Mouse (Mus musculus): ENCODE data around the gene Hoxb9.

Hoxb9 gene

GRCm38 (mm10) chr11:96290705-96291355 lies 19.6 kb downstream of the Hoxb9 start:
- TF ChIP-seq CTCF (conservative IDR thresholded peaks at IDR 0.05; ENCODE audit: low read length): no peak
- no peak for TF ChIP-seq POU5F1 (IDR thresholded peaks at IDR 0.05; ENCODE audit: borderline replicate concordance, low read length)
- TF ChIP-seq NANOG (IDR thresholded peaks at IDR 0.05; ENCODE audit: borderline replicate concordance, low read length): no peak

GRCm38 (mm10) chr11:96291681-96292564 lies 20.7 kb downstream of the Hoxb9 start, which contains the start of gene Hoxb6:
Gene Hoxb6 (plus strand): TSS chr11:96292476.
- Histone ChIP-seq H3K36me3 (ENCODE audit: insufficient read depth, low read length) (no peaks in the 10 kb centered on the region), H3K9me3 (ENCODE audit: low read length) (no peaks in the 10 kb centered on the region), H3K4me1 (replicated peaks; ENCODE audit: low read depth, low read length) (peaks cover 52% of the 10 kb centered on the region), H3K4me3 (replicated peaks; ENCODE audit: low read length) (peak within 1 kb of the TSS; percentile 13; the same call in 1 of the 2 replicates), H3K27me3 (ENCODE audit: insufficient read depth, low read length) (peaks cover 99% of the 10 kb centered on the region)
- no peak for TF ChIP-seq POU5F1 (IDR thresholded peaks at IDR 0.05; ENCODE audit: borderline replicate concordance, low read length)
- no peak for TF ChIP-seq NANOG (IDR thresholded peaks at IDR 0.05; ENCODE audit: borderline replicate concordance, low read length)
- TF ChIP-seq CTCF (conservative IDR thresholded peaks at IDR 0.05; ENCODE audit: low read length): no peak

More at GRCm38 (mm10) chr11:96290705-96291355, 19.6 kb downstream of the Hoxb9 start:
- Histone ChIP-seq H3K36me3 (ENCODE audit: insufficient read depth, low read length) (no peaks in the 10 kb centered on the region), H3K4me1 (replicated peaks; ENCODE audit: low read depth, low read length) (peaks cover 59% of the 10 kb centered on the region), H3K4me3 (replicated peaks; ENCODE audit: low read length) (no peak overlapping the region), H3K9me3 (ENCODE audit: low read length) (no peaks in the 10 kb centered on the region), H3K27me3 (ENCODE audit: insufficient read depth, low read length) (peaks cover 99% of the 10 kb centered on the region)

- no peak for TF ChIP-seq NANOG (IDR thresholded peaks at IDR 0.05; ENCODE audit: borderline replicate concordance, low read length)
- no peak for TF ChIP-seq POU5F1 (IDR thresholded peaks at IDR 0.05; ENCODE audit: borderline replicate concordance, low read length)
- no peak for TF ChIP-seq CTCF (conservative IDR thresholded peaks at IDR 0.05; ENCODE audit: low read length)
- Histone ChIP-seq H3K27me3 (ENCODE audit: insufficient read depth, low read length) (peaks cover 99% of the 10 kb centered on the region), H3K4me1 (replicated peaks; ENCODE audit: low read depth, low read length) (peaks cover 44% of the 10 kb centered on the region), H3K9me3 (ENCODE audit: low read length) (no peaks in the 10 kb centered on the region), H3K36me3 (ENCODE audit: insufficient read depth, low read length) (no peaks in the 10 kb centered on the region), H3K4me3 (replicated peaks; ENCODE audit: low read length) (peak overlapping the region; percentile 13; the same call in 1 of the 2 replicates)
Observed at GRCm38 (mm10) chr11:96292565-96293301, 21.5 kb downstream of the Hoxb9 start.

GRCm38 (mm10) chr11:96293302-96293921 lies 22.2 kb downstream of the Hoxb9 start:
- Histone ChIP-seq H3K4me3 (replicated peaks; ENCODE audit: low read length) (peak overlapping the region; percentile 13; the same call in 1 of the 2 replicates), H3K4me1 (replicated peaks; ENCODE audit: low read depth, low read length) (peaks cover 43% of the 10 kb centered on the region), H3K27me3 (ENCODE audit: insufficient read depth, low read length) (peaks cover 99% of the 10 kb centered on the region), H3K36me3 (ENCODE audit: insufficient read depth, low read length) (no peaks in the 10 kb centered on the region), H3K9me3 (ENCODE audit: low read length) (no peaks in the 10 kb centered on the region)
- TF ChIP-seq POU5F1 (IDR thresholded peaks at IDR 0.05; ENCODE audit: borderline replicate concordance, low read length) (no peak), NANOG (IDR thresholded peaks at IDR 0.05; ENCODE audit: borderline replicate concordance, low read length) (no peak), CTCF (conservative IDR thresholded peaks at IDR 0.05; ENCODE audit: low read length) (no peak)

- Histone ChIP-seq H3K27me3 (ENCODE audit: insufficient read depth, low read length) (peaks cover 99% of the 10 kb centered on the region), H3K36me3 (ENCODE audit: insufficient read depth, low read length) (no peaks in the 10 kb centered on the region), H3K9me3 (ENCODE audit: low read length) (no peaks in the 10 kb centered on the region), H3K4me1 (replicated peaks; ENCODE audit: low read depth, low read length) (peaks cover 50% of the 10 kb centered on the region), H3K4me3 (replicated peaks; ENCODE audit: low read length) (no peak overlapping the region)
- TF ChIP-seq CTCF (conservative IDR thresholded peaks at IDR 0.05; ENCODE audit: low read length) (peak; percentile 61), NANOG (IDR thresholded peaks at IDR 0.05; ENCODE audit: borderline replicate concordance, low read length) (no peak)
Observed at GRCm38 (mm10) chr11:96294245-96295091, 23.2 kb downstream of the Hoxb9 start.

- H3K4me3 ChIP-seq (replicated peaks; ENCODE audit: low read length): peak overlapping the region; percentile 17; the same call in 1 of the 2 replicates
- peaks cover 58% of the 10 kb centered on the region for H3K4me1 ChIP-seq (replicated peaks; ENCODE audit: low read depth, low read length)
- H3K9me3 ChIP-seq (ENCODE audit: low read length): no peaks in the 10 kb centered on the region
- TF ChIP-seq POU5F1 (IDR thresholded peaks at IDR 0.05; ENCODE audit: borderline replicate concordance, low read length) (no peak), NANOG (IDR thresholded peaks at IDR 0.05; ENCODE audit: borderline replicate concordance, low read length) (no peak)
- H3K36me3 ChIP-seq (ENCODE audit: insufficient read depth, low read length): no peaks in the 10 kb centered on the region
- H3K27me3 ChIP-seq (ENCODE audit: insufficient read depth, low read length): peaks cover 99% of the 10 kb centered on the region
Observed at GRCm38 (mm10) chr11:96295092-96295835, 24.0 kb downstream of the Hoxb9 start.

GRCm38 (mm10) chr11:96296997-96297396 lies 25.7 kb downstream of the Hoxb9 start:
- TF ChIP-seq NANOG (IDR thresholded peaks at IDR 0.05; ENCODE audit: borderline replicate concordance, low read length) (no peak), POU5F1 (IDR thresholded peaks at IDR 0.05; ENCODE audit: borderline replicate concordance, low read length) (no peak), CTCF (conservative IDR thresholded peaks at IDR 0.05; ENCODE audit: low read length) (no peak)
- H3K27me3 ChIP-seq (ENCODE audit: insufficient read depth, low read length): peaks cover 100% of the 10 kb centered on the region
- H3K9me3 ChIP-seq (ENCODE audit: low read length): no peaks in the 10 kb centered on the region
- peaks cover 65% of the 10 kb centered on the region for H3K4me1 ChIP-seq (replicated peaks; ENCODE audit: low read depth, low read length)
- H3K36me3 ChIP-seq (ENCODE audit: insufficient read depth, low read length): no peaks in the 10 kb centered on the region
- no peak overlapping the region for H3K4me3 ChIP-seq (replicated peaks; ENCODE audit: low read length)

Measured in E14TG2a.4 (cell line).